Mouse (Mus musculus) embryo, embryonic 10.5 days (tissue): ENCODE measurements at regions not wholly inside any gene's neighbourhood (a gene's known extent, or its start where the extent isn't known, plus 50 kb on each side); places are given as distances from the start of the nearest gene placed in this dataset.

Experiments
- DNase-seq: peaks from one replicate; pipeline ENCODE4 v3.0.0-alpha.2; 2015; ENCODE audit warnings: low spot score

- DNase-seq = no peak
Observed at GRCm38 (mm10) chr15:51643772-51644311, 2240.9 kb upstream of the Gm7489 start.

GRCm38 (mm10) chr15:51646304-51646703, 2238.4 kb upstream of the Gm7489 start:
- no peak for DNase-seq

GRCm38 (mm10) chr15:51652497-51652896, 2232.2 kb upstream of the Gm7489 start:
- DNase-seq = no peak

GRCm38 (mm10) chr15:51657621-51658020, 2227.1 kb upstream of the Gm7489 start:
- DNase-seq = no peak

GRCm38 (mm10) chr15:51668340-51668739, 2216.4 kb upstream of the Gm7489 start:
- DNase-seq = no peak

GRCm38 (mm10) chr15:51671667-51672372, 2212.9 kb upstream of the Gm7489 start:
- DNase-seq = no peak

- no peak for DNase-seq
Observed at GRCm38 (mm10) chr15:51673483-51673882, 2211.2 kb upstream of the Gm7489 start.

GRCm38 (mm10) chr15:51675291-51675690, 2209.4 kb upstream of the Gm7489 start:
- DNase-seq = no peak

- no peak for DNase-seq
Observed at GRCm38 (mm10) chr15:51676694-51677093, 2208.0 kb upstream of the Gm7489 start.

- no peak for DNase-seq
Observed at GRCm38 (mm10) chr15:51677266-51677665, 2207.4 kb upstream of the Gm7489 start.

- DNase-seq = no peak
Observed at GRCm38 (mm10) chr15:51679186-51679902, 2205.4 kb upstream of the Gm7489 start.

GRCm38 (mm10) chr15:51680494-51680893, 2204.2 kb upstream of the Gm7489 start:
- DNase-seq = no peak

- DNase-seq = no peak
Observed at GRCm38 (mm10) chr15:51681191-51681590, 2203.5 kb upstream of the Gm7489 start.

GRCm38 (mm10) chr15:51682331-51682730, 2202.4 kb upstream of the Gm7489 start:
- no peak for DNase-seq

- no peak for DNase-seq
Observed at GRCm38 (mm10) chr15:51687007-51687540, 2197.6 kb upstream of the Gm7489 start.

- DNase-seq = no peak
Observed at GRCm38 (mm10) chr15:51689498-51689897, 2195.2 kb upstream of the Gm7489 start.

GRCm38 (mm10) chr15:51692671-51693070, 2192.0 kb upstream of the Gm7489 start:
- DNase-seq = no peak

GRCm38 (mm10) chr15:51696344-51697016, 2188.2 kb upstream of the Gm7489 start:
- DNase-seq = no peak

GRCm38 (mm10) chr15:51704198-51704597, 2180.5 kb upstream of the Gm7489 start:
- DNase-seq = no peak

- no peak for DNase-seq
Observed at GRCm38 (mm10) chr15:51709871-51710655, 2174.6 kb upstream of the Gm7489 start.

- no peak for DNase-seq
Observed at GRCm38 (mm10) chr15:51720873-51721308, 2163.8 kb upstream of the Gm7489 start.

- DNase-seq = no peak
Observed at GRCm38 (mm10) chr15:51721363-51721762, 2163.3 kb upstream of the Gm7489 start.
